Mouse (Mus musculus): ENCODE measurements around the gene Ppm1d. TPM values are rescaled to one million over a fixed set of nuclear protein-coding genes. Genes with fewer than 3 reads are reported as not detected.

The Ppm1d gene
- total RNA-seq, 2 experiments from 2014 or later: 4.7 to 5.4 TPM

Other genes starting within 250 kb of the Ppm1d start
- 1 to 10 TPM; 9.2 to 9.4 TPM for gene Usp32, start 171.1 kb upstream of the Ppm1d start, total RNA-seq (2021)
- gene 1700125H20Rik, start 140.8 kb upstream of the Ppm1d start, total RNA-seq (2021): not detected
- 1 to 10 TPM; 7.4 to 8.9 TPM for gene Appbp2, start 76.1 kb upstream of the Ppm1d start, total RNA-seq (2021)
- 10 to 100 TPM; 30.1 to 31.5 TPM for gene Bcas3, start 41.9 kb downstream of the Ppm1d start, total RNA-seq (2021)

Measured in gastrocnemius, postnatal 25 days (tissue).